Mouse (Mus musculus): Measurements from ENCODE around the gene Ano1. TPM values are rescaled to one million over a fixed set of nuclear protein-coding genes. Genes with fewer than 3 reads are reported as not detected.
A peak's percentile ranks its signal among the peaks of the same experiment; 100 is the strongest.

The Ano1 gene
- polyA plus RNA-seq, 1 experiment from 2014 or later: 17.1 TPM

DNA sequence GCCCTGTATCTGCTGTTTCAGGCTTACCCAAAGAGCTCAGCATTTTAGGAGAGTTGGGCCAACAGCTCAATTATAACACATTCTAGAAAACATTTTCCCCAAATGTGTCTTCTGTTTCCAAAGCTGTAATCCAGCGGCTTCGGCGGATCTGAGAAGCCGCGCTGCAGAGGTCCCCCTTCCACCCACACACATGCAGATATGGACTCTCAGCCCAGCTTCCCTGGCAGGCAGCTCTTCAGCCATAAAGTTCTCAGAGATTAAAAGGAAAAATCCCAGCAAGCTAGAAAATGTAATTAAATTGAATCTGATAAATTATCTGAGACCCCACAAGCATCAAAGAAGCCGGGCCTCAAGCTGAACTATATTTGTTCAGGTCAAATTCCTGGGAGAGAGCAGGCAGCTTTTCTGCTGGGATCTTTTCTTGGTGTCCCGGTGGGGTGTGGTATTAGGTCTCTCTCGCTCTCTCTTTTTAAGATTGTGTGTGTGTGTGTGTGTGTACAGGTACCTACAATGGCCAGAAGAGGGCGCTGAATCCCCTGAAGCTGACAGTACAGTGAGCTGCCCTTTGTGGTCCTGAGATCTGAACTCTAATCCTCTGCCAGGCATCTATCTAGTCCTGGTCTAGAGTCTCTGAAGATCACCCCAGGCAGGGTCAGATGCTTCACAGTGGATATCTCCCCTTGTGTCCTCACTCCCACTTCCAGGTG, 95.4 kb downstream of the Ano1 start:
- H3K27me3 ChIP-seq: peaks cover 72% of the 10 kb centered on the region
- no peak overlapping the region for H3K4me3 ChIP-seq (replicated peaks)
- peaks cover 7% of the 10 kb centered on the region; the same call in 1 of the 2 replicates for H3K9me3 ChIP-seq
- H3K27ac ChIP-seq: no peak overlapping the region
- 83% methylated on average over 9 of the region's 9 CpGs for WGBS
- no peak overlapping the region for H3K9ac ChIP-seq
- no peak overlapping the region for H3K4me2 ChIP-seq
- ATAC-seq (ENCODE audit: low FRiP score): no peak
- H3K4me1 ChIP-seq: peaks cover 38% of the 10 kb centered on the region
- H3K36me3 ChIP-seq (replicated peaks): peaks cover 17% of the 10 kb centered on the region

DNA sequence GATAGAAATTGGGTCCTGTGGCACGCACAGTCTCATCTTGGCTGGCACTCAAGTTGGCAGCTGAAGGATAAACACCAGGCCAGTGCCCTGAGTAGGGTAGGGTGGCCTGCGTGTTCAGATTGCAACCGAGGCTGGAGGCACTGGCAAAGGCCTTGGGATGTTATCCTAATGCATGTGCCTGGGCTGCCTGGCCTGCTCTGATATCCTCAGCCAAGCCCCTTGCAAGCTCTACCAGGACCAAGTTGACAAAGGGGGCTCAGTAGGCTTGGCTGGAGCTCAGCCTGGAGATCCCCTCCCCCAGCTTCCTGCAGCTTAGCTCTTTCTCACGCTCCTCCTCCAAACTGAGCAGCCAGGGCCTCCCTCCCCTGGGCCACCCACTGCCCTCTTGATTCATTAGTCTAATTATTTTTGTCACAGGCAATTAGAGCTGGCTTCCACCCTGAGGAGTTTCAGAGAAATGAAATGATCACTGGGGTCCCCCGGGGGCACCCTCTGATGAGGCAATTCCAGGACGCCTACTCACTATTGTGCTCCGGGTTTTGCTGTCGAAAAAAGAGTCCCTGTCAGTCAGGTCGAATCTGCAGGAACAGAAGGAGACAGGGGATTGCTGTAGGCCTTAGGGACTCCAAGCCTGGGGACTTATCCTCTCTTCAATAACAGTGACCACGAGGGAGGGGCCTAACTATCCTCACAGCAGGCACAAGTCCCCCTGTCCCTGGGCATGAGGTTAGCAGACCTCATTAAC, 97.9 kb downstream of the Ano1 start:
- Histone ChIP-seq H3K27me3 (peaks cover 74% of the 10 kb centered on the region), H3K4me2 (no peak overlapping the region), H3K9ac (no peak overlapping the region; the same call in 1 of the 2 replicates), H3K9me3 (peaks cover 7% of the 10 kb centered on the region; the same call in 1 of the 2 replicates), H3K4me3 (replicated peaks) (no peak overlapping the region), H3K27ac (peak overlapping the region; percentile 86), H3K36me3 (replicated peaks) (peaks cover 17% of the 10 kb centered on the region), H3K4me1 (peaks cover 38% of the 10 kb centered on the region)
- ATAC-seq (ENCODE audit: low FRiP score): peak; percentile 92
- WGBS: 4% methylated on average over 10 of the region's 10 CpGs

DNA sequence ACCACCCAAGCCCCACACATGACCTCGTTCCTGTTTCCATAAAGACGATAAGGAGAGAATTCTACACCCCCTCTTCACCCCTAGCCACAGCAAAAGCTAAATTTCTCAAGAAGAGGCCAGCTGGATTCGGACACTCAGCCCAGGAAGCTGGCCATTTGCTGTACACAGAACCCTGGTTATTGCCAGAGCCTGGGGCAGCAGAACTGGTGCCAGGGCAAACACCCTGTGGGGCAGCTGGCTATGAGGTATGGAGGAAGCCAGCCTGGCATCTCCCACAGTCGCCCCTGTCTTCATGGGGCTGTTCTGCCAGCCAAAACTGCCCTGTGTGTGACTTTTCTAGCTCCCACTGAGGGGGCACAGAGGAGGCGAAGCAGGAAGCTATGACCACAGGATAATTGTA, 104.2 kb downstream of the Ano1 start:
- ATAC-seq (ENCODE audit: low FRiP score): no peak
- H3K9me3 ChIP-seq: no peaks in the 10 kb centered on the region
- no peak overlapping the region for H3K27ac ChIP-seq
- H3K4me3 ChIP-seq (replicated peaks): no peak overlapping the region
- 0 out of 2 replicates have a peak, but pooled peaks cover 6% of the 10 kb centered on the region for H3K4me1 ChIP-seq
- H3K27me3 ChIP-seq: peaks cover 69% of the 10 kb centered on the region
- peaks cover 18% of the 10 kb centered on the region for H3K36me3 ChIP-seq (replicated peaks)
- WGBS: 69% methylated on average over 5 of the region's 5 CpGs
- H3K4me2 ChIP-seq: no peak overlapping the region
- H3K9ac ChIP-seq: no peak overlapping the region

DNA sequence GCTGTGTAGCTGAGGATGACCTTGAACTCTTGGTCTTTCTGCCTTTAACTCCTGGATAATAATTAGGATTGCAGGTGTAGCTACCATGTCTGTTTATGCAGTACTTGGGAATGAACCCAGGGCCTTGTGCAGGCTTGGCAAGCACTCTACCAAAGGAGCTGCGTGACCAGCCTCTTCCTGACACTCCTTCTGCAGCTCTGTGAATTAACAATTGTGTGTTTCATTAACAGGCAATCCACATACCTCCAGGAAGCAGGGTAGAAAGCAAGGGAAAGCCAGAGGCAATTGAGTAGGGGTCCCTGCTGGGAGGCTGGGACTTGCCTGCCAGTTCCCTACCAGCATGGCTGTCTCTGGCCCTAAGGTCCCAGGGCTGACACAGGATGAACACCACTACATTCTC, 111.0 kb downstream of the Ano1 start:
- Histone ChIP-seq H3K27me3 (peaks cover 32% of the 10 kb centered on the region), H3K4me1 (peaks cover 18% of the 10 kb centered on the region), H3K27ac (0 out of 2 replicates have a peak overlapping the region, but pooled peaks have one; percentile 25), H3K36me3 (replicated peaks) (peaks cover 7% of the 10 kb centered on the region; the same call in 1 of the 2 replicates), H3K9ac (no peak overlapping the region), H3K4me3 (replicated peaks) (no peak overlapping the region), H3K4me2 (no peak overlapping the region), H3K9me3 (no peaks in the 10 kb centered on the region)
- 54% methylated on average over 1 of the region's 1 CpGs for WGBS
- no peak for ATAC-seq (ENCODE audit: low FRiP score)

DNA sequence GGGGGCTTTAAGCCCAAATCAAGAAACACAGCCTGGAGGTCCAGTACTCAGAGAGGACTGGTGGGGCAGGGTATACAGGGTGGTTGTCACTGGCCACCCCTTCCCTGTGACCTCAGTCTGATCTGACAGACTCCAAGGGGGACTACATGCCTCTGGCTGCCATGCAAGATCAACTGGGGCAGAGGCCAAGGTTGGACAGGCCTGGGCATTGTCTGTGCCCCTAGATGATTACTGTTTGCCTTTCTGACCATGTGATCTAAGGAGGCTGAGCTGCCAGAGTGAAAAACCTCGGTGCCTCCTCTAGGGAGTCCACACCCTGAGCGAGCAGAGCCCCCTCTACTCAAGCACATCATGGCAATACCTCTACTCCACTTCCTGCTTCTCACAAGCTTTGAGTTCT, 115.8 kb downstream of the Ano1 start:
- Histone ChIP-seq H3K9me3 (no peaks in the 10 kb centered on the region), H3K36me3 (replicated peaks) (peaks cover 4% of the 10 kb centered on the region), H3K4me2 (no peak overlapping the region), H3K4me3 (replicated peaks) (no peak overlapping the region), H3K4me1 (peaks cover 14% of the 10 kb centered on the region), H3K27me3 (peaks cover 59% of the 10 kb centered on the region), H3K9ac (no peak overlapping the region), H3K27ac (no peak overlapping the region)
- 64% methylated on average over 2 of the region's 2 CpGs for WGBS
- ATAC-seq (ENCODE audit: low FRiP score): no peak

DNA sequence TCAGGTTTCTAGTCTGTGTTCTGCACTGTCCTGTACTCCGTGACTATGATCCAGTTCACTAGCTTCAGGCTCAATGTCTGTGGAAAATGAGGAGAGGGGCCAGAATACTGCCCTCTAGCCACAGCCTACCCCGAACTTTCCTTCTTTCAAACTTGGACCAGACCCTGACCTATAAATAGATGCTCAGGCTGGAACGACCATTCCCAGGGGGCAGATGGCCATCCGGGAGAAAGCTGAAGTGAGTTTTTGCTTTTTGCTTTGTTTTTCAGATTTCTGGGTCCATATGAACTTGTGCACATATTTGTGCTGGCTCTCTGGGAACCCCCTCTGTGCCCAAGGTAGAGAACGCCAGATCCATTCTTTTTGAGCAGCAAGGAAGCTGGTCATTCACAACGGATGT, 116.9 kb downstream of the Ano1 start:
- Histone ChIP-seq H3K27ac (no peak overlapping the region), H3K9ac (no peak overlapping the region), H3K36me3 (replicated peaks) (peaks cover 4% of the 10 kb centered on the region), H3K4me1 (peaks cover 13% of the 10 kb centered on the region), H3K9me3 (no peaks in the 10 kb centered on the region), H3K4me2 (no peak overlapping the region), H3K27me3 (peaks cover 67% of the 10 kb centered on the region), H3K4me3 (replicated peaks) (no peak overlapping the region)
- WGBS: 82% methylated on average over 6 of the region's 6 CpGs
- ATAC-seq (ENCODE audit: low FRiP score): no peak

DNA sequence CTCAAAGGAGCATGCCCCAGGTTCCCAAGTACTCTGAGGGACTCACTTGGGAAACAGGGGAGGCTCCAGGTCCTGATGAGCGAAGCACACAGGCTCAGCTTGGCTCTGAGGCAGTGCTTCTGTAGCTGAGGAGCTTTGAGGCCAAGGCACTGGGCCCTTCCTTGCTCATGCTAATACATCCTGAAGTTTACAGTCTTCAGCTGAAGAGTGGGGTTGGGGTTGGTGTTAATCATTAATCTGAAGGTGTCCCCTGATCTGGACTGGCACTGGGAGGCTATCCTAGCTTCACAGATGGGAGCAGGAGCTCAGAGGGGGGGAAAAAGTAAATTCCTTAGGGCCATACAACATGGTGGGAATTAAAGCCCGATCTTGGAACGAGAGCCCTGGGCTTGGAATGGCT, 117.3 kb downstream of the Ano1 start:
- Histone ChIP-seq H3K4me2 (no peak overlapping the region), H3K9me3 (no peaks in the 10 kb centered on the region), H3K4me3 (replicated peaks) (no peak overlapping the region), H3K9ac (no peak overlapping the region), H3K27me3 (peaks cover 67% of the 10 kb centered on the region), H3K4me1 (peaks cover 17% of the 10 kb centered on the region), H3K36me3 (replicated peaks) (peaks cover 4% of the 10 kb centered on the region), H3K27ac (no peak overlapping the region)
- 71% methylated on average over 3 of the region's 3 CpGs for WGBS
- ATAC-seq (ENCODE audit: low FRiP score): no peak

DNA sequence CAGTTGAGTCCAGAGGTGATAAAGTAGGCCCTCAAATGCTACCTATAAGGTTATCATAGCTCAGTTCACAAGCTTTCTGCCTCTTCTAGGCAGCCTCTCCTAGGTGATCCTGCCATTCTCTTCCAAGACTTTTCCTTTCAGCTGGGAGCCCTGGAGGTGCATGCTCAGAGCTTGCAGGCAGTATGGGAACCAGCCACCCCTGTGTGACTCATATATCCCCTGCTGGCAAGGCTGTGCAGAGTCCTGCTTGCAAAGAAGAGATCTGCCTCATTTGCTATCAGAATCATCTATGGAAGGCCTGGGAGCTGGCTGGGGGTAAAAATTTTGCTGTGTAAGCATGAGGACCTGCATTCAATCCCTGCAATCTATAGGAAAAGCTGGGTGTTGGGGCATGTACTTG, 119.5 kb downstream of the Ano1 start:
- ATAC-seq (ENCODE audit: low FRiP score): no peak
- Histone ChIP-seq H3K27ac (no peak overlapping the region), H3K27me3 (peaks cover 52% of the 10 kb centered on the region), H3K4me1 (peaks cover 38% of the 10 kb centered on the region), H3K36me3 (replicated peaks) (peaks cover 4% of the 10 kb centered on the region), H3K4me2 (no peak overlapping the region), H3K9me3 (no peaks in the 10 kb centered on the region), H3K4me3 (replicated peaks) (no peak overlapping the region), H3K9ac (no peak overlapping the region)

DNA sequence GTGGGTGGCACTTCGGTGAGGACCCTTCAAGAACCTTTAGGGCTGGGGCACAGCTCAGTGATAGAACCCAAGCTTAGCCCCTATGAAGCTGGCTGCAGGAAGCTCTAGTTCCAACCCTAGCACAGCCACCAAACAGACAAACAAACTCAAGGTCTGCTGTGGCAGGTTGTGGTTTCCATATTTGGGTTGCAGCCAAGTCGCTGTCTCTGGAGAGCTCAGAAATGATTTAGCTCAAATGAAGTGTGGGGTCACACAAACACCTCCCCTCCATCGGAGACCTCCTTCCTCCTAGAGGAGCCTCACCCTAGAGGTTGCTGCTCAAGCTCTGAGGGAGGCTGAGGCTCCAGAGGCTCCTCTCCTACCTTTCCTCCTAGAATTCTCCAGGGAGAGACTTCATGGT, 121.2 kb downstream of the Ano1 start:
- H3K9me3 ChIP-seq: no peaks in the 10 kb centered on the region
- peaks cover 4% of the 10 kb centered on the region for H3K36me3 ChIP-seq (replicated peaks)
- H3K27me3 ChIP-seq: peaks cover 52% of the 10 kb centered on the region
- H3K4me3 ChIP-seq (replicated peaks): no peak overlapping the region
- H3K27ac ChIP-seq: peak overlapping the region; percentile 94; the same call in 1 of the 2 replicates
- ATAC-seq (ENCODE audit: low FRiP score): no peak
- no peak overlapping the region for H3K9ac ChIP-seq
- peaks cover 46% of the 10 kb centered on the region for H3K4me1 ChIP-seq
- WGBS: 85% methylated on average over 3 of the region's 3 CpGs
- H3K4me2 ChIP-seq: no peak overlapping the region

DNA sequence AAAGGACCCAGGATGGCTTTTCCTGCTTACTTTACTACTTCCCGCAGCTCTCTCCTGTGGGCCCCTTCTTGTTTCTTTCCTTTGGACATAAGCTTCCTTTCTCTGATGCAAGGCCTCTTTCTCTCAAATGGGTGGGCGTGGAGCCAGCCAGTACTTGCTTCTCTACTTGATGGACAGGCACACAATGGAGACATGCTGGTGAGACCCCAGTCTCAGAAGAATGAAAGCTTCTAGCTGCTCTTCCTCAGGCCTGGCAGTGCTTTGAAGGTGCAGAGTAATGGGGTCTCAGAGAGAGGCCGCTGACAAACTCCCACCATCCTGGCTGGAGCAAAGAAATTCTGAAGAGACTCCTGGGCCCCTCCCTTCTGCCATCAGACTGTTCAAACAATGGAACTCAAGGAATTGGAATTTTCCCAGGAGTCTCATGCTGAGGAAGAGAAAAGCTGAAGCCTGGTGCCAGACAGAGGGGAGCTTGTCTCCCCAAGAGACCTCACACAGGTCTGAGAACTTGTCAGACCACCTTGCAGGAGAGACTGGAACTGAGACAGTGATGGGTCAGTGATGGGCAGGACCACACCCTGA, 123.3 kb downstream of the Ano1 start:
- WGBS: 6% methylated on average over 3 of the region's 3 CpGs
- Histone ChIP-seq H3K27me3 (peaks cover 52% of the 10 kb centered on the region), H3K27ac (peak overlapping the region; percentile 94), H3K4me3 (replicated peaks) (no peak overlapping the region), H3K9ac (no peak overlapping the region), H3K4me1 (peaks cover 58% of the 10 kb centered on the region), H3K4me2 (0 out of 2 replicates have a peak overlapping the region, but pooled peaks have one; percentile 17), H3K36me3 (replicated peaks) (peaks cover 3% of the 10 kb centered on the region; the same call in 1 of the 2 replicates), H3K9me3 (no peaks in the 10 kb centered on the region)
- peak; percentile 89 for ATAC-seq (ENCODE audit: low FRiP score)

DNA sequence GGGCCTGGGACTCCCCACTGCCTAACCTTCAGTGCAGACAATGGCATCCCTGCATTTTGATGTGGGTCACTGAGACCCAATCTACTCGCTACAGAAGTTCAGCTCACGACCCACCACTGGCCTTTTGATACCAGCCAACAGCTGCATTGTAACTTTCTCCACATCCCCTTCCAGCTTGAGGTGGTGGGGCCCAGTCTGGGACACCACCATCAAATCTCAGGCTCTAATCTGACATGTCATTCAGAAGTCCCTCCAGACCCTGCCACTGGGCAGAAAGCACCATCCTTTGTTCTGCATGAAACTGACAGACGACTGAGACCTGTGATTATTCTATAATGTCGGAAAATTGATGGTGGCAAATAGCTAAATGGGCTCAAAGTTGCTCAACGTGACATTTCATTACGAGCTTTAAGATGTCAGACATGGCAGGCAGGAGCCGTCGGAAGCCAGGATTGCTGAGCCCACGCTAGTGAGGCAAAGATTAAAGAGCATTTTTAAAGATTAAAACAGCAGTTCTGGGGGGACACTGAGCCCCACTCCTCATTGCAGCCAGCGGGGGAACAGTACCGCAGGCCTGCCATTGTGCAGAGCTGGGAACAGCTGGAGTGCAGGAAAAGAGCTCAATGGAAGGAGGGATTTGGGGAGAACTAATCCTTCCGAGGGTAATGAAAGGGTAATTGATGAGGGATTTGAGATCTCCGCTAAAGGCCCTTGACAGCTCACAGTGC, 124.0 kb downstream of the Ano1 start:
- H3K4me1 ChIP-seq: peaks cover 58% of the 10 kb centered on the region
- 3% methylated on average over 13 of the region's 13 CpGs for WGBS

DNA sequence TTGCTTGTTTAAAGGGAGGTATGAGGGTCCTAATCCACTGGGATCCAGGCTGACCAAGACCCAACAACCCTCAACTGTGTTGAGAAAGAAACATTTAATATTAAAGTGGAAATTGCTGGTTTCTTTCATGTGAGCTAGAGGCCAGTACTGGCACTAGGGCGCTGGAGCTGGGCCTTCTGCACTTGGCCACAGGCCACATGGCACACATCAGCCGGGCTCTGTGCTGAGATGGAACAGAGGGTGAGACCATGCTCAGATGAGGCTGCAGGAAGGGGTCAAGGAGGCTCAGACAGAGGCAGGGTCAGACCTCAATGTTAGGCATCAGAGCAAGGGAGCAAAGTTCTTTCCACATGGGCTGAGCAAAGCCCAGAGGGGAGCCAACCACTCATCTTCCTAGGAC, 125.7 kb downstream of the Ano1 start:
- peaks cover 37% of the 10 kb centered on the region for H3K27me3 ChIP-seq
- H3K36me3 ChIP-seq (replicated peaks): peaks cover 14% of the 10 kb centered on the region
- ATAC-seq (ENCODE audit: low FRiP score): no peak
- no peak overlapping the region for H3K4me2 ChIP-seq
- 0 out of 2 replicates have a peak, but pooled peaks cover 4% of the 10 kb centered on the region for H3K9me3 ChIP-seq
- no peak overlapping the region for H3K4me3 ChIP-seq (replicated peaks)
- peaks cover 64% of the 10 kb centered on the region for H3K4me1 ChIP-seq
- no peak overlapping the region for H3K9ac ChIP-seq
- H3K27ac ChIP-seq: peak overlapping the region; percentile 94; the same call in 1 of the 2 replicates
- WGBS: 82% methylated on average over 2 of the region's 2 CpGs

More for the DNA sequence above, 124.0 kb downstream of the Ano1 start:
- Histone ChIP-seq H3K9ac (0 out of 2 replicates have a peak overlapping the region, but pooled peaks have one; percentile 25), H3K4me3 (replicated peaks) (no peak overlapping the region), H3K27me3 (peaks cover 53% of the 10 kb centered on the region), H3K36me3 (replicated peaks) (peaks cover 4% of the 10 kb centered on the region), H3K9me3 (0 out of 2 replicates have a peak, but pooled peaks cover under 1% of the 10 kb centered on the region), H3K4me2 (peak overlapping the region; percentile 17), H3K27ac (peak overlapping the region; percentile 94)
- peak; percentile 78 for ATAC-seq (ENCODE audit: low FRiP score)
